ENCODE assay signal across 19 mouse cellular contexts in the genomic region with DNA sequence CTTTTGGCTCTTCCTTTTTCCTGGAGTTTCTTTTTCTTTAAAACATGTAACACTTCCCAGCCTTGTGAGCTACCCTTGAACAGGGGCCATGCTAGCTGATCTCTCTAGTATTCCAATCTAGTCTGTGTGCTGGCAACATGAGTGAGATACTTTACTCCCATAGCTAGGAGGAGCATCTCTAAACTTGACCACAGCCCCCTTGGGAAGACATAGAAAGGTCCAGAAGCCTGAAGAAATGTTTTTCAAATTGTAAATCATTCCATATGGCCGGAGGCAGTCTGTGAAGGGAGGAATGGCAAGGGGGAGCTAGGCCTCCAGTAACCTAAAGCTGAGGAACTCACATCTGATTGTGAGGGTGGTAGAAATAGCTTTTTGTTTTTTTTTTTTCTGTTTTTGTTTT. TPM values are rescaled to one million over a fixed set of nuclear protein-coding genes. Genes with fewer than 3 reads are reported as not detected.
DNase-seq lines count a peak whose midpoint lies in the region; ATAC-seq and TF ChIP-seq lines count a peak whose summit lies in the region.
"Had no signal": no experiment of that assay in that cellular context is flagged by ENCODE, and none has a peak within 500 bp of the region (broad histone marks: within the 10 kb centered on the region; RNA-seq: fewer than 3 reads in every experiment).

No protein-coding gene starts in this region.

- no peak overlapping the region for H3K9ac ChIP-seq in CH12.LX (ENCODE audit: insufficient read depth, low read depth)
- H3K9ac ChIP-seq in embryonic facial prominence, embryonic 13.5 days, result no peak overlapping the region
- H3K9ac ChIP-seq in midbrain, postnatal 0 days (replicated peaks; ENCODE audit: low read length, poor library complexity, severe bottlenecking), result no peak overlapping the region
- H3K9ac ChIP-seq: forebrain, embryonic 13.5 days; hindbrain, embryonic 15.5 days; midbrain, embryonic 12.5 days; neural tube, embryonic 12.5 days had no signal

- no peak for ATAC-seq in embryonic facial prominence, embryonic 13.5 days (ENCODE audit: insufficient number of reproducible peaks, insufficient read depth, low FRiP score, low TSS enrichment, low read depth)
- ATAC-seq in midbrain, postnatal 0 days (ENCODE audit: low FRiP score), result no peak
- ATAC-seq: forebrain, embryonic 13.5 days had no signal

- no peaks in the 10 kb centered on the region for H3K9me3 ChIP-seq in heart, embryonic 10.5 days
- no peaks in the 10 kb centered on the region for H3K9me3 ChIP-seq in CH12.LX (replicated peaks; ENCODE audit: low read length)
- no peaks in the 10 kb centered on the region for H3K9me3 ChIP-seq in embryonic facial prominence, embryonic 13.5 days
- H3K9me3 ChIP-seq in midbrain, postnatal 0 days (ENCODE audit: low read length), result no peaks in the 10 kb centered on the region
- H3K9me3 ChIP-seq: forebrain, embryonic 13.5 days; G1E; hindbrain, embryonic 15.5 days; midbrain, embryonic 12.5 days; neural tube, embryonic 12.5 days had no signal

- intact Hi-C loops in heart, postnatal 10 days (cut with DNase I), result no loop called here

- H3K79me2 ChIP-seq in CH12.LX (replicated peaks; ENCODE audit: control insufficient read depth, extremely low read depth, insufficient read depth, poor library complexity, severe bottlenecking) (no peaks in the 10 kb centered on the region), macrophage (ENCODE audit: inconsistent target) (peaks cover 4% of the 10 kb centered on the region)

- DNase-seq in heart, embryonic 10.5 days (ENCODE audit: low spot score), result no peak
- no peak for DNase-seq in heart, postnatal 10 days
- no peak for DNase-seq in CH12.LX (ENCODE audit: extremely low read depth)
- DNase-seq in right cerebral cortex, postnatal 36 days (ENCODE audit: low spot score in 2 of 2), result no peak
- DNase-seq in midbrain, postnatal 0 days (ENCODE audit: low spot score), result no peak
- no peak for DNase-seq in kidney, postnatal 10 days
- DNase-seq: adrenal gland, adult 2 months; cerebellum, adult 18-20 months; cerebellum, postnatal 36 days; embryo, embryonic 11 days; kidney, adult 9 months; kidney, postnatal 36 days had no signal

- no peak overlapping the region for H3K4me3 ChIP-seq in heart, embryonic 10.5 days
- no peak overlapping the region for H3K4me3 ChIP-seq in CH12.LX (replicated peaks in 1 of 3; ENCODE audit: low read depth in 2 of 3, low read length in 2 of 3, poor library complexity in 1 of 3)
- H3K4me3 ChIP-seq in embryonic facial prominence, embryonic 13.5 days, result no peak overlapping the region
- no peak overlapping the region for H3K4me3 ChIP-seq in macrophage (ENCODE audit: inconsistent target)
- no peak overlapping the region for H3K4me3 ChIP-seq in midbrain, postnatal 0 days (ENCODE audit: low read depth, low read length)
- H3K4me3 ChIP-seq: forebrain, embryonic 13.5 days; hindbrain, embryonic 15.5 days; midbrain, embryonic 12.5 days; neural tube, embryonic 12.5 days had no signal

- in situ Hi-C loops in CH12.LX (cut with MboI; ENCODE audit: low pct_ligation_motif_present, low pct_unique_long_range_greater_than_20kb, low sequenced_read_pairs), result no loop called here

- no peak for TF ChIP-seq RAD21 in CH12.LX (IDR thresholded peaks at IDR 0.05; ENCODE audit: low read depth, low read length)

- no peak overlapping the region for H3K4me2 ChIP-seq in CH12.LX (ENCODE audit: insufficient read depth, low read depth, poor library complexity, severe bottlenecking)
- H3K4me2 ChIP-seq in embryonic facial prominence, embryonic 13.5 days, result no peak overlapping the region
- no peak overlapping the region for H3K4me2 ChIP-seq in midbrain, postnatal 0 days (ENCODE audit: low read depth, low read length, poor library complexity, severe bottlenecking)
- H3K4me2 ChIP-seq: forebrain, embryonic 13.5 days; hindbrain, embryonic 15.5 days; midbrain, embryonic 12.5 days; neural tube, embryonic 12.5 days had no signal

- WGBS in heart, embryonic 10.5 days, result 71% methylated on average over 1 of the region's 1 CpGs
- WGBS in embryonic facial prominence, embryonic 13.5 days, result 50% methylated on average over 1 of the region's 1 CpGs
- 82% methylated on average over 1 of the region's 1 CpGs for WGBS in macrophage (ENCODE audit: missing documents)
- WGBS in midbrain, postnatal 0 days, result 93% methylated on average over 1 of the region's 1 CpGs

- no peak for TF ChIP-seq CTCF in CH12.LX (conservative IDR thresholded peaks at IDR 0.05 in 1 of 2, IDR thresholded peaks at IDR 0.05 in 1 of 2; ENCODE audit: low read depth in 2 of 2, low read length in 2 of 2)
- TF ChIP-seq CTCF in midbrain, postnatal 0 days (IDR thresholded peaks at IDR 0.05), result no peak

- no peaks in the 10 kb centered on the region for H3K27me3 ChIP-seq in heart, embryonic 10.5 days (ENCODE audit: insufficient read depth, poor library complexity, severe bottlenecking)
- H3K27me3 ChIP-seq in CH12.LX (replicated peaks), result no peaks in the 10 kb centered on the region
- H3K27me3 ChIP-seq in embryonic facial prominence, embryonic 13.5 days, result no peaks in the 10 kb centered on the region
- H3K27me3 ChIP-seq in midbrain, postnatal 0 days (ENCODE audit: insufficient read depth, low read length), result no peaks in the 10 kb centered on the region
- H3K27me3 ChIP-seq: forebrain, embryonic 13.5 days; hindbrain, embryonic 15.5 days; neural tube, embryonic 12.5 days had no signal

- 0 out of 2 replicates have a peak overlapping the region, but pooled peaks have one; percentile 6 for H3K27ac ChIP-seq in heart, embryonic 10.5 days
- H3K27ac ChIP-seq in CH12.LX (ENCODE audit: insufficient read depth, low read depth), result no peak overlapping the region
- peak overlapping the region; percentile 17; the same call in 1 of the 2 replicates for H3K27ac ChIP-seq in embryonic facial prominence, embryonic 13.5 days
- H3K27ac ChIP-seq in macrophage, result peak overlapping the region; percentile 81
- H3K27ac ChIP-seq in midbrain, postnatal 0 days (ENCODE audit: low read depth, low read length), result no peak overlapping the region
- H3K27ac ChIP-seq: midbrain, embryonic 12.5 days; neural tube, embryonic 12.5 days had no signal

- H3K4me1 ChIP-seq in heart, embryonic 10.5 days, result peaks cover 73% of the 10 kb centered on the region
- H3K4me1 ChIP-seq in CH12.LX (ENCODE audit: control insufficient read depth in 1 of 2, insufficient read depth in 2 of 2), result peaks cover 21 to 71% of the 10 kb centered on the region in 2 experiments
- peaks cover 75% of the 10 kb centered on the region for H3K4me1 ChIP-seq in embryonic facial prominence, embryonic 13.5 days
- peaks cover 28% of the 10 kb centered on the region for H3K4me1 ChIP-seq in midbrain, postnatal 0 days (ENCODE audit: insufficient read depth, low read length)

- H3K36me3 ChIP-seq in heart, embryonic 10.5 days, result no peaks in the 10 kb centered on the region
- peaks cover 0 to 3% of the 10 kb centered on the region in 2 experiments for H3K36me3 ChIP-seq in CH12.LX (replicated peaks in 1 of 2; ENCODE audit: control insufficient read depth in 1 of 2, insufficient read depth in 1 of 2, low read length in 1 of 2)
- 0 out of 2 replicates have a peak, but pooled peaks cover 6% of the 10 kb centered on the region for H3K36me3 ChIP-seq in embryonic facial prominence, embryonic 13.5 days
- H3K36me3 ChIP-seq in macrophage (ENCODE audit: inconsistent target), result no peaks in the 10 kb centered on the region
- H3K36me3 ChIP-seq in midbrain, postnatal 0 days (ENCODE audit: insufficient read depth, low read length), result no peaks in the 10 kb centered on the region
- H3K36me3 ChIP-seq: G1E; hindbrain, embryonic 15.5 days; midbrain, embryonic 12.5 days; neural tube, embryonic 12.5 days had no signal

- TF ChIP-seq EP300 in CH12.LX (IDR thresholded peaks at IDR 0.05; ENCODE audit: low read length), result no peak

- no peak for TF ChIP-seq POLR2A in CH12.LX (IDR thresholded peaks at IDR 0.05; ENCODE audit: low read depth, low read length)

- dilution Hi-C loops in CH12.LX (cut with MboI; ENCODE audit: extremely low pct_ligation_motif_present, extremely low pct_unique_long_range_greater_than_20kb, low sequenced_read_pairs), result no loop called here

TF ChIP-seq in CH12.LX, 34 proteins besides CTCF, POLR2A, EP300 and RAD21:
- no peak for TF ChIP-seq MXI1 (IDR thresholded peaks at IDR 0.05; ENCODE audit: low read depth, low read length)
- TF ChIP-seq TCF12 (IDR thresholded peaks at IDR 0.05; ENCODE audit: low read depth, low read length), result 0 out of 2 replicates have a peak, but pooled peaks have one; percentile 6
- TF ChIP-seq KAT2A (IDR thresholded peaks at IDR 0.05; ENCODE audit: insufficient replicate concordance, low read length), result no peak

RNA-seq across cellular contexts. Expression of a gene that starts 8.7 kb away (rescaled TPM):
- polyA plus RNA-seq in heart, embryonic 10.5 days (2016; fragmentation: Nextera tagmentation; extraction: Ambion mirVana), result 3.4 and 8.6 TPM in 2 replicates
- 10 to 100 TPM; 20.4 to 22.6 TPM for total RNA-seq in heart, postnatal 10 days (2021)
- total RNA-seq in CH12.LX (2012; rRNA removed), result 53.0 and 59.3 TPM in 2 replicates
- 47.7 and 54.2 TPM in 2 replicates for total RNA-seq in CH12.LX (2014; rRNA removed)
- polyA plus RNA-seq in CH12.LX (2012; ENCODE audit: insufficient read length, low read depth), result 58.8 and 59.7 TPM in 2 replicates
- 7.5 and 9.2 TPM in 2 replicates for polyA plus RNA-seq in embryonic facial prominence, embryonic 13.5 days (2015; fragmentation: Nextera tagmentation; extraction: Ambion mirVana)
- 100 to 1,000 TPM in 15 of 26 experiments, 10 to 100 TPM in 11; 37.6 to 232 (median 114) TPM for total RNA-seq in macrophage (2018; cell fraction: chromatin; rRNA removed)
- total RNA-seq in macrophage (2018; cell fraction: cytosol; rRNA removed), result 100 to 1,000 TPM in 16 of 26 experiments, 10 to 100 TPM in 10; 68.0 to 298 (median 132) TPM
- total RNA-seq in macrophage (2018; cell fraction: nucleus; rRNA removed), result 100 to 1,000 TPM in 22 of 26 experiments, 10 to 100 TPM in 4; 58.9 to 356 (median 241) TPM
- 24.7 to 56.1 TPM (median 49.7 TPM) in 3 replicates for polyA plus RNA-seq in macrophage (2018)
- total RNA-seq in midbrain, postnatal 0 days (2014; rRNA removed), result 30.1 and 44.2 TPM in 2 replicates
- 3.9 and 4.0 TPM in 2 replicates for polyA plus RNA-seq in midbrain, postnatal 0 days (2015; fragmentation: Nextera tagmentation; extraction: Ambion mirVana)

RNA-seq across cellular contexts. Expression of a gene that starts 55.9 kb away (rescaled TPM):
- 1.3 and 1.6 TPM in 2 replicates for polyA plus RNA-seq in heart, embryonic 10.5 days (2016; fragmentation: Nextera tagmentation; extraction: Ambion mirVana)
- 10 to 100 TPM in 1 of 2 experiments, 1 to 10 TPM in 1; 8.9 to 11.9 TPM for total RNA-seq in heart, postnatal 10 days (2021)
- total RNA-seq in CH12.LX (2012; rRNA removed), result 3.5 and 4.3 TPM in 2 replicates
- total RNA-seq in CH12.LX (2014; rRNA removed), result 7.1 and 7.9 TPM in 2 replicates
- polyA plus RNA-seq in CH12.LX (2012; ENCODE audit: insufficient read length, low read depth), result 6.1 and 7.6 TPM in 2 replicates
- polyA plus RNA-seq in embryonic facial prominence, embryonic 13.5 days (2015; fragmentation: Nextera tagmentation; extraction: Ambion mirVana), result 9.1 and 11.8 TPM in 2 replicates
- 10 to 100 TPM in 7 of 26 experiments, 1 to 10 TPM in 16, under 1 TPM in 3; 0.58 to 18.6 (median 4.8) TPM for total RNA-seq in macrophage (2018; cell fraction: chromatin; rRNA removed)
- total RNA-seq in macrophage (2018; cell fraction: cytosol; rRNA removed), result 10 to 100 TPM; 15.6 to 30.1 (median 23.0) TPM
- 10 to 100 TPM in 19 of 26 experiments, 1 to 10 TPM in 7; 2.9 to 43.4 (median 14.7) TPM for total RNA-seq in macrophage (2018; cell fraction: nucleus; rRNA removed)
- 15.5 to 37.2 TPM (median 30.0 TPM) in 3 replicates for polyA plus RNA-seq in macrophage (2018)
- 2.9 and 5.1 TPM in 2 replicates for total RNA-seq in midbrain, postnatal 0 days (2014; rRNA removed)
- polyA plus RNA-seq in midbrain, postnatal 0 days (2015; fragmentation: Nextera tagmentation; extraction: Ambion mirVana), result 1.8 and 2.6 TPM in 2 replicates

Comparison
In these comparisons a context has a peak if more than half of its experiments do, and no peak if none do; other contexts are left out.
1. H3K27ac ChIP-seq: peak in heart, embryonic 10.5 days (single experiment), embryonic facial prominence, embryonic 13.5 days (single experiment) and macrophage (single experiment); none in CH12.LX (single experiment) and midbrain, postnatal 0 days (single experiment).